Mouse (Mus musculus) inflammation-experienced regulatory T-cells, adult 16 weeks (primary cell): Measurements from ENCODE around the gene Slc37a4. TPM values are rescaled to one million over a fixed set of nuclear protein-coding genes. Genes with fewer than 3 reads are reported as not detected.

Experiments
- polyA plus RNA-seq: library from polyadenylated mRNA; unstranded; fragments of 100-300 nt; shearing (Covaris generic); gene quantifications from one replicate; pipeline ENCODE4 v1.2.1, GENCODE M21; 2017

Slc37a4 gene
- 36.2 TPM for polyA plus RNA-seq

DNA sequence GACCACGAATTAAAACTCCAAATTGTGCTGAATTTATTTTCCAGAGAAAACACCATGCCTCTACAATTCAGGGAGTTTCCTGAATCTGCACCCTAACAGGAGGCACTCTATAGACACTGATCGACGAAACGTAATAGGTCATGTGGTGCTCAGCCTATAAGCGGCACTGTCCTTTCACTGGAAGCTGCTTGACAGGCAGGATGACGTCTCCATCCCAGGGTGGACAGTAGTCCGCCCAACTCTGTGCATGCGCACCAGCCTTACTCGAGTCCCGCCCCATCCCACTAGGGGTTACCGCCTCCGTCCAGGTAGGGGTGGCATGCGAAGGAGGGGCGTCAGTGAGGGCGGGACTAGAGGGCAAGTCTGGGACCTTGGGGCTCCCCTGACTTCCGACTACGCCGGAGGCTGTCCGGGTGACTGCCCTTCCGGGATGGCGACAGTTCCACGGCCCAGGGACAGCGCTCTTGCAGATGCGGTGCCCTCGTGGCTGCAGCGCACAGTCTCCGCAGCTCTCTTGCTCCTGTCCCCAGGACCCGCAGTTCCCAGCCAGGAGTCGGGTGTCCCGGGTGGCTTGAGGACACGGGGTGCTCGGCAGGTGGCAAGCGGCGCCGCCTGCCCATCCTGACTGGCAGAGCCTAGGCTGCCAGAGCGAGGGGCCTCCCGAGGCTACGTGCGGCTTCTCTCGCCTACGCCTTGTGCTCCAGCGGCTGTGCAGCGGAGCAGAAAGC is at the start of gene Slc37a4:
Gene Slc37a4 (plus strand): TSS at position 169 of the 728 bp plus-strand sequence.

DNA sequence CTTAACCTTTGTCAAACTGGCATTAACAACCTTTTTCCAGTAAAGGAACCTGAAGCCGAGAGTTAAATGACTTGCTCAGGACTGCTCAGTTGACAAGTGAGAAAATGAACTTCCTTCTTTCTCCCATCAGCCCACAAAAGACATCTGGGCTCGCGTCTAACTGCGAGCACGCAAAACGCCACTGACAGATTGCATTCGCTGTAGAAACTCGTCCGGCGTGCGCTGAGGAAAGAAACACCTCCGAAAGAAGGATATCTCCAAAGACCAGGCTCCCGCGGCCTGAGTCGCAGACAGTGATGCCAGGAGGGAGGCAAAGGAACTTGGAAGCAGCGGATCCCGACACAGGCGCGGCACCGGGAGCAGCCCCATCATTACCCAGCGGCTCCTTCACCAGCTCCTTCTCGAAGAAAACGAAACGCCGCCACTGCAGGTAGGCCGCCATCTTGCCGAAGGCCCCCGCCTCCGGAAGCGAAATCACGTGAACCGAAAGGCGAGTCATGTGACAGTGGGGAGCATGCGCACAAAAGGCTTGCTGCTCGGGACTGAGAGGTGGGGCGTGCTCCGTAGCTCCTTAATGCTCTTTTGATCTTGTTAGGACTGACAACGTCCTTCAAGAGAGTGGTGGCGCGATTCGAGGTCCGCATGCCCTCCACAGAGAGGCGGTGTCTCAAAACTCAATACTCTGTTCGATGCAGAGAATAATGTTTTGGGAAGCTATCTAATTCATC is 35.3 kb upstream of the Slc37a4 start, which contains the start of gene Vps11:
Gene Vps11 (minus strand): TSS at position 481 of the 728 bp plus-strand sequence.

DNA sequence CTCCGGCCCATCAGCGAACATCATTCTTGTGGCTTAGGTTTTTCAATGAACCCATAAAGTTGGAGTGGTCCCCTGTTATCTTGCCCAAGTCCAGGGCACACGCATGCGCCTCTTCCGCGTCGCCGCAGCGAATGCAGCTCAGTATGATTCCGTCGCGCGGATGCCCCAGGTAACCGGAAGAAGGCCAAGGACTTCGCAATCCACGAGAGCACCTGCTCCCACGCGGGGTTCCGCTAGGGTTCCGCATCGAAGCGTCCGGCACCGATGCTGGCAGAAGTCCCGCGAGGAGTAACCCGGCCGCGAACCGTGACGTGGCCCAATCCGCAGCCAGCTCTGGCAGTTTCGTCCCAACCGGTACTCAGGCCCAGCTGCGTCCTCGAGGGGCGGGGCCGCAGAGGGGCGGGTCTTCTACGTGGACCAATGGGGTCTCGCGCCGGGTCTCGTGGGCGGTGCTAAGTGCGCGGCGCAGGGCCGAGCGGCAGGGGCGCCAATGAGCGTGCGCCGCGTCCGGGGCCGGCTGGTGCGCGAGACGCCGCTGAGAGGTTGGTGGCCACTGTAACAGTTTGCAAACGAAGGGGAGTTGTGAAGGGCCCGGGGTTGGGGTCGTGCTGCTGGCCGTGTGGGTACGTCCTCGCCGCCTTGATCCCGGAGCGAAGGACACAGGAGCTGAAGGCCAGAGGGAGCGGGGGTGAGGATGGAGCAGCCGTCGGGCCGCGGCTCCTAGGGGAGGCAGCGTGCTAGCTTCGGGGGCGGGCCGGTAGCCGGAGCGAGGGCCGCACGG is 17.4 kb upstream of the Slc37a4 start, which contains the start of gene Hyou1:
Gene Hyou1 (plus strand): TSS at position 437 of the 781 bp plus-strand sequence.

DNA sequence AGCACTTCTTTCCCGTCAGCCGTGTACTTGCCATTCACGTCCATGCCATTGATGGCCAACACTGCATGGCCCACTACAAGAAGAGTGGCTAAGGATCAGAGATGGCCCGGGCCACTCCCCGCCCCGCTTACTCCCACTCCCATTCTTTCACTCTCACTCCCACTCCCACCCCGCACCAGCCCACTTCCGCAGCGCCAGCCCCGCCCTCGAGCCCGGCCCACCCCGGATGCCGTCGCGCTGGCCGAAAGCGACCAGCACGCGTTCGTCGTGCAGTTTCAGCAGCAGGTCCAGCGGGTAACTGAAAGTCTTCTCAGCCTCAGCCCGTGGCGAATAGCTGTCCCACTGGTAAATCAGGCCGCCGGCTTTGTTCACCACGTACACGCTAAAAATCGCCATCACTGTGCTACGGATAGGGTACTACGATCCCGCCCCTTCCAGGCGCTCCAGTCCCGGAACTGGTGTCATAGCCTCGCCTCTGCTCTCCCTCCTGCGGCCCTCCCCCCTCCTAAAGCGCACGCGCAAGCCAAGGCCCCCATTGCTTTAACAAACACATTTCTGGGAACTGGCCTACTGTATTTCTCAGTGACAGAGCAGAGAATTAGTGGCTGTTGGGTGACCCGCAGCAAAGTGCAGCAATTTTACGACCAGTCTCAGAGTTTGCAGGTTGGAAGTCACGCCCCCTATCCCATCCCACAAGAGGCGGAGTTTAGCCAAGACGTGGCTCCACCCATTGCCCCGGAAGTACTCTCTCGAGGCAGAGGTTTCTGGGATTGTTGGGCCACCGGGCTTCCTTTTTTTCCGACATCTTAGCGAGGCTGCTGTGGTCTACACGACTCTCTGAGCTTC is 10.5 kb downstream of the Slc37a4 start, which contains the start of the genes Rps25 and Trappc4:
Gene Rps25 (plus strand): TSS at position 234 of the 846 bp plus-strand sequence.
Gene Trappc4 (minus strand): TSS at position 695 of the 846 bp plus-strand sequence.

DNA sequence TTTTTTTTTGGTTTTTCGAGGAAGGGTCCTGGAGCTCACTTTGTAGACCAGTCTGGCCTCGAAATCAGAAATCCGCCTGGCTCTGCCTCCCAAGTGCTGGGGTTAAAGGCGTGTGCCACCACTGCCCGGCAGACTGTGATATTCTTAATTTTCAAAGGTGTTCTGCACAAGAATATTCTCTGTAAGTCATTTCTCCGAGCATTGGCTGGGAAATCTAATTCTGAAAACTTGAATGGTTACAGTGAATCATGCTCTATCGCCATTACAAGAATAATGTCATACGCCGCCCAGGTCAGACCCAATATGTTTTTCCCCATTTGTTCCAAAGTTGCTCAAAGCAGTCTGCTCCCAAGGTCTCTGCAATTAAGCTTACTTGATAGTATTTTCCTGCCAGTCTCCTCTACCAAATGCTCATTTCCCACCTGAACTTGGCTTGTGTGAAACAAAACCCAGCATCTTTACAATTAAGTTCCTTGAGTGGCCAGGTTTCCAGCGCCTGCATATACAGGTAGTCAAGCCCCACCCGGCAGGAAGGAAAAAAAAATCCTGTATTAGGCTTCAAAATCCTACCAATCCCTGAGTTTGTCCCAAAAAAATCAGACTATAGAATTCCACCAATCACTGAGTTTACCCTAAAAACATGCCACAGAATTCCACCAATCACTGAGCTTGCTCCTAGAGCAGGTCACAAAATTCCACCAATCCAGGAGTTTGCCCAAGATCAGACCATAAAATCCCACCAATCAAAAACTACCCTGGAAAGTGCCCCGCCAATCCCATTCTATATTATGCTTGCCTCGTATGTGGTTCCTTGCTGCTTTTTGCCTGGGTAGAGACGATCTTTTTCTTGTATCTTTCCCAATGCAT is 22.1 kb downstream of the Slc37a4 start, which contains the start of gene Ccdc84:
Gene Ccdc84 (minus strand): TSS at position 51 of the 867 bp plus-strand sequence.

DNA sequence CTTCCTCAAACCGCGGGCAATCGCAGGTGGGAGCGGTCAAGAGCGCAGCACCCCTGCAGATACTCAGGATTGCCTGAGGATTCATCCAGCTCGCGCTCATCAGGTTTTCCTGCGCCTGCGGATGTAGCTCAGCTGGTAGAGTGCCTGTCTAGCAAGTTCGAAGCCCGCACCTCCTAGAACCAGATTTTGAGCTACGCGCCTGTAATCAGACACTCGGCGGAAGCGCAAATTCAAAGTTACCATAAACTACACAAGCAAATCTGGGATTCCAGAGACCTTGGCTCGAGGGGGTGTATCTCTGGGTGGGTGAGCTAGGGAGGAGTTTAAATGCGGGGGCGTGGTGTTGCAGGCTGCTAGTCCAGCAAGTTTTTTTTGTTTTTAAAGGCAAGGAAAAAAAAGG is 44.3 kb downstream of the Slc37a4 start, which contains the start of gene Foxr1:
Gene Foxr1 (minus strand): TSS at position 176 of the 400 bp plus-strand sequence.

Other genes starting within 250 kb of the Slc37a4 start
- gene Cbl, start 162.8 kb upstream of the Slc37a4 start, polyA plus RNA-seq, result 37.6 TPM
- gene Ccdc153, start 156.2 kb upstream of the Slc37a4 start, polyA plus RNA-seq, result not detected
- 0.22 TPM for gene Pdzd3, start 145.4 kb upstream of the Slc37a4 start, polyA plus RNA-seq
- gene Nlrx1, start 128.3 kb upstream of the Slc37a4 start, polyA plus RNA-seq, result 12.4 TPM
- gene Abcg4, start 108.2 kb upstream of the Slc37a4 start, polyA plus RNA-seq, result 0.26 TPM
- 34.6 TPM for gene Hinfp, start 91.2 kb upstream of the Slc37a4 start, polyA plus RNA-seq
- gene C2cd2l, start 76.6 kb upstream of the Slc37a4 start, polyA plus RNA-seq, result 10.5 TPM
- 26.9 TPM for gene Dpagt1, start 70.8 kb upstream of the Slc37a4 start, polyA plus RNA-seq
- 32.6 TPM for gene H2afx, start 62.2 kb upstream of the Slc37a4 start, polyA plus RNA-seq
- gene Hmbs, start 52.6 kb upstream of the Slc37a4 start, polyA plus RNA-seq, result 31.2 TPM
- 88.4 TPM for gene Vps11, start 35.2 kb upstream of the Slc37a4 start, polyA plus RNA-seq
- 27.5 TPM for gene Hyou1, start 17.4 kb upstream of the Slc37a4 start, polyA plus RNA-seq
- gene Rps25, start 10.3 kb downstream of the Slc37a4 start, polyA plus RNA-seq, result 1,500 TPM
- 141 TPM for gene Trappc4, start 10.7 kb downstream of the Slc37a4 start, polyA plus RNA-seq
- gene Ccdc84, start 21.7 kb downstream of the Slc37a4 start, polyA plus RNA-seq, result 67.9 TPM
- 0.20 TPM for gene Foxr1, start 44.3 kb downstream of the Slc37a4 start, polyA plus RNA-seq
- gene Upk2, start 58.1 kb downstream of the Slc37a4 start, polyA plus RNA-seq, result not detected
- gene Bcl9l, start 86.0 kb downstream of the Slc37a4 start, polyA plus RNA-seq, result 7.2 TPM
- gene Cxcr5, start 165.0 kb downstream of the Slc37a4 start, polyA plus RNA-seq, result 152 TPM
- 49.9 TPM for gene Ddx6, start 208.0 kb downstream of the Slc37a4 start, polyA plus RNA-seq